Mouse (Mus musculus) ES-E14 (cell line): Measurements from ENCODE around the gene Gdf15.

Experiments used
- CHD2 ChIP-seq: IDR thresholded peaks from 2 replicates; pipeline ENCODE4 v1.6.1; 2014; ENCODE audit warnings: mild to moderate bottlenecking, low read depth, low read length, inconsistent platforms
- HCFC1 ChIP-seq: IDR thresholded peaks from 2 replicates; pipeline ENCODE4 v1.6.1; 2012; ENCODE audit warnings: low read length, inconsistent platforms, borderline replicate concordance; ENCODE audit not compliant: insufficient read depth
- MAFK ChIP-seq: IDR thresholded peaks from 2 replicates; pipeline ENCODE4 v1.6.1; 2014; ENCODE audit warnings: mild to moderate bottlenecking, low read depth, low read length, inconsistent platforms; ENCODE audit not compliant: insufficient read depth
- ZC3H11A ChIP-seq: IDR thresholded peaks from 2 replicates; pipeline ENCODE4 v1.6.1; 2012; ENCODE audit warnings: low read depth, mild to moderate bottlenecking, inconsistent platforms, low read length, borderline replicate concordance
- ZNF384 ChIP-seq: IDR thresholded peaks from 2 replicates; pipeline ENCODE4 v1.6.1; 2012; ENCODE audit warnings: low read depth, low read length, inconsistent platforms

DNA sequence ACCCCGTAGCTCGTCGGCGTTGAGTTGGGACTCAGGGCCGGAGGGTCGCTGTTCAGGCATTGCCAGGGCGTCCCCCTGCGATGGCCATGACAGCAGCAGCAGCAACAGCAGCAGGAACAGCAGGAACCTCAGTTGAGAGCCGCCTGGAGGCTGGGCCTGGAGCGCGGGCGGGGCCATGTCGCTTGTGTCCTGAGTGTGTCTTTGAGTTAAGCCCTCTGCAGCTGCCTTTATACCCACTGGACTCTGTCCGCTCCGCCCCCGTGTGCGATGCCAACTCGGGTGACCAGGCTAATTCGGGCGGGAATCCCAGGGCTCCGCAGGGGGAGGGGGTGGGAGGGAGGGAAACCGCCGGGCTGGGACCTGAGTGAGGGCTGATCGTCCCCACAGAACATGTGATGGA lies 820 bp downstream of the Gdf15 start:
- TF ChIP-seq ZC3H11A: no peak
- no peak for TF ChIP-seq CHD2
- no peak for TF ChIP-seq MAFK
- TF ChIP-seq HCFC1: no peak
- TF ChIP-seq ZNF384: no peak
